Mouse (Mus musculus) gastrocnemius, postnatal 36 days (tissue): ENCODE data around the gene Ing4. TPM values are rescaled to one million over a fixed set of nuclear protein-coding genes. Genes with fewer than 3 reads are reported as not detected.
"Not testable (repeated sequence)": the region's sequence is repeated elsewhere in the genome, so short reads cannot be mapped to it uniquely, and the experiment has no call there.

Experiments
- DNase-seq, 2 experiments: peaks; one replicate each; pipeline ENCODE4 v3.0.0; 2022
- intact Hi-C: fragments of 180-260 bp; cut with DNase I; formaldehyde crosslinking; loops from one replicate; pipeline ENCODE4 v1.15.1; 2025
- total RNA-seq, 2 experiments: library from RNA; stranded (reverse); gene quantifications; 2 replicates each; pipeline ENCODE4 v1.2.3; 2021

Ing4 gene
- total RNA-seq, 2 experiments from 2014 or later, result 26.4 to 31.1 TPM

- DNase-seq, result no peak
- intact Hi-C loops, result loop anchor here (1.0 to 10.0 kb wide), 2 partner anchors 29 to 324 kb away; partner anchors contain the start of genes Emg1, Phb2 and Zfp384
Observed at GRCm38 (mm10) chr6:125038666-125039065, 894 bp upstream of the Ing4 start.

- intact Hi-C loops, result loop anchor here (1.0 to 10.0 kb wide), 2 partner anchors 30 to 324 kb away; partner anchors contain the start of genes Emg1, Phb2 and Zfp384
- no peak for DNase-seq
Observed at GRCm38 (mm10) chr6:125039131-125039530, 429 bp upstream of the Ing4 start.

GRCm38 (mm10) chr6:125040221-125040620, 661 bp downstream of the Ing4 start:
- intact Hi-C loops, result loop anchor here (5.0 kb wide), 1 partner anchor 92 kb away; the partner anchor contains the start of gene Nop2

GRCm38 (mm10) chr6:125041047-125041446, 1.5 kb downstream of the Ing4 start:
- intact Hi-C loops, result loop anchor here (5.0 kb wide), 1 partner anchor 91 kb away; the partner anchor contains the start of gene Nop2
- no peak for DNase-seq

More at GRCm38 (mm10) chr6:125040221-125040620, 661 bp downstream of the Ing4 start:
- DNase-seq, result no peak

GRCm38 (mm10) chr6:125042081-125042480, 2.5 kb downstream of the Ing4 start:
- DNase-seq, result no peak
- intact Hi-C loops, result loop anchor here (5.0 kb wide), 1 partner anchor 90 kb away; the partner anchor contains the start of gene Nop2

- intact Hi-C loops, result loop anchor here (1.0 to 5.0 kb wide), 2 partner anchors 38 to 226 kb away; no protein-coding TSS in a partner anchor
- DNase-seq, result peak; percentile 75 to 77
Observed at GRCm38 (mm10) chr6:125046691-125047090, 7.1 kb downstream of the Ing4 start.

GRCm38 (mm10) chr6:125049678-125050077, 10.1 kb downstream of the Ing4 start, which contains the start of gene Acrbp:
Acrbp (plus strand) TSS chr6:125049689.
- no peak for DNase-seq

GRCm38 (mm10) chr6:125051237-125051636, 11.7 kb downstream of the Ing4 start:
- DNase-seq, result no peak
- intact Hi-C loops, result no loop called here

More at GRCm38 (mm10) chr6:125049678-125050077, 10.1 kb downstream of the Ing4 start, which contains the start of gene Acrbp:
- intact Hi-C loops, result loop anchor here (5.0 kb wide), 1 partner anchor 223 kb away; no protein-coding TSS in a partner anchor

- intact Hi-C loops, result no loop called here
Observed at GRCm38 (mm10) chr6:125061493-125061892, 21.9 kb downstream of the Ing4 start.

GRCm38 (mm10) chr6:125062511-125062910, 23.0 kb downstream of the Ing4 start:
- no peak for DNase-seq
- intact Hi-C loops, result no loop called here

More at GRCm38 (mm10) chr6:125061493-125061892, 21.9 kb downstream of the Ing4 start:
- no peak for DNase-seq

- DNase-seq, result no peak
- intact Hi-C loops, result no loop called here
Observed at GRCm38 (mm10) chr6:125063906-125064305, 24.3 kb downstream of the Ing4 start.

- DNase-seq, intact Hi-C loops: not testable (repeated sequence)
Observed at GRCm38 (mm10) chr6:125065223-125065622, 25.7 kb downstream of the Ing4 start.

- intact Hi-C loops, result no loop called here
- DNase-seq, result no peak
Observed at GRCm38 (mm10) chr6:125067571-125067995, 28.0 kb downstream of the Ing4 start, which contains the start of gene Lpar5. Lpar5 (plus strand) TSS chr6:125067920.

GRCm38 (mm10) chr6:125071170-125071895, 31.8 kb downstream of the Ing4 start:
- DNase-seq, result no peak
- intact Hi-C loops, result no loop called here

- DNase-seq, result no peak
- intact Hi-C loops, result no loop called here
Observed at GRCm38 (mm10) chr6:125071896-125072279, 32.3 kb downstream of the Ing4 start.

GRCm38 (mm10) chr6:125073825-125074224, 34.3 kb downstream of the Ing4 start:
- no peak for DNase-seq

GRCm38 (mm10) chr6:125081394-125081793, 41.8 kb downstream of the Ing4 start:
- intact Hi-C loops, result loop anchor here (5.0 kb wide), 1 partner anchor 179 kb away; no protein-coding TSS in a partner anchor

More at GRCm38 (mm10) chr6:125073825-125074224, 34.3 kb downstream of the Ing4 start:
- intact Hi-C loops, result no loop called here

GRCm38 (mm10) chr6:125081797-125082560, 42.4 kb downstream of the Ing4 start:
- intact Hi-C loops, result loop anchor here (5.0 kb wide), 1 partner anchor 180 kb away; no protein-coding TSS in a partner anchor
- peak; percentile 84 to 87 for DNase-seq

More at GRCm38 (mm10) chr6:125081394-125081793, 41.8 kb downstream of the Ing4 start:
- DNase-seq, result no peak

- no peak for DNase-seq
- intact Hi-C loops, result loop anchor here (5.0 kb wide), 1 partner anchor 181 kb away; no protein-coding TSS in a partner anchor
Observed at GRCm38 (mm10) chr6:125082801-125083386, 43.3 kb downstream of the Ing4 start.

- DNase-seq, result peak in 1 of 2 experiments; percentile 50
- intact Hi-C loops, result loop anchor here (1.0 to 5.0 kb wide), 2 partner anchors 38 to 182 kb away; no protein-coding TSS in a partner anchor
Observed at GRCm38 (mm10) chr6:125084424-125084823, 44.9 kb downstream of the Ing4 start.
